Mouse (Mus musculus) MEL-GATA-1-ER (cell line): Measurements from ENCODE around the gene Pex13.
"Not testable (repeated sequence)": the region's sequence is repeated elsewhere in the genome, so short reads cannot be mapped to it uniquely, and the experiment has no call there.

ENCODE experiments used
- DNase-seq: peaks from one replicate; pipeline ENCODE4 v3.0.0-alpha.2; 2012; ENCODE audit warnings: low read depth; ENCODE audit errors: extremely low read depth

Gene Pex13

GRCm38 (mm10) chr11:23647431-23647830 lies 18.3 kb downstream of the Pex13 start:
- DNase-seq: no peak

GRCm38 (mm10) chr11:23634573-23634972 lies 31.2 kb downstream of the Pex13 start:
- no peak for DNase-seq

GRCm38 (mm10) chr11:23633879-23634215 lies 31.9 kb downstream of the Pex13 start:
- DNase-seq: no peak

- DNase-seq: peak; percentile 80
Measured at GRCm38 (mm10) chr11:23632945-23633878, 32.5 kb downstream of the Pex13 start, which contains the start of gene 0610010F05Rik. TSS of gene 0610010F05Rik (minus strand) at chr11:23633639.

- DNase-seq: no peak
Measured at GRCm38 (mm10) chr11:23630664-23631063, 35.1 kb downstream of the Pex13 start.

GRCm38 (mm10) chr11:23618995-23619394 lies 46.8 kb downstream of the Pex13 start:
- no peak for DNase-seq

GRCm38 (mm10) chr11:23614546-23614945 lies 51.2 kb downstream of the Pex13 start:
- peak; percentile 29 for DNase-seq

- not testable (repeated sequence) for DNase-seq
Measured at GRCm38 (mm10) chr11:23607291-23607690, 58.5 kb downstream of the Pex13 start.
